Mouse (Mus musculus) myocyte (in vitro differentiated cells): ENCODE measurements around the gene 1700025G04Rik. TPM values are rescaled to one million over a fixed set of nuclear protein-coding genes. Genes with fewer than 3 reads are reported as not detected.

Source experiments
- H3K27me3 ChIP-seq: one replicate; pipeline ENCODE4 v1.6.1; 2011; ENCODE audit not compliant: control insufficient read depth, insufficient read depth, insufficient read length
- H3K36me3 ChIP-seq: one replicate; pipeline ENCODE4 v1.6.1; 2011; ENCODE audit not compliant: control insufficient read depth, insufficient read depth
- H3K4me2 ChIP-seq: one replicate; pipeline ENCODE4 v1.6.1; 2011; ENCODE audit warnings: low read depth, control low read depth
- H3K4me3 ChIP-seq: one replicate; pipeline ENCODE4 v1.5.1; 2011; ENCODE audit warnings: mild to moderate bottlenecking, control low read depth, moderate library complexity
- H3K79me2 ChIP-seq: one replicate; pipeline ENCODE4 v1.6.1; 2011; ENCODE audit not compliant: control insufficient read depth, insufficient read depth
- H3ac ChIP-seq: one replicate; pipeline ENCODE4 v1.6.1; 2011; ENCODE audit not compliant: control insufficient read depth, insufficient read length
- CEBPB ChIP-seq: IDR thresholded peaks from 2 replicates; pipeline ENCODE4 v1.6.1; 2011; ENCODE audit warnings: mild to moderate bottlenecking, moderate library complexity; ENCODE audit not compliant: poor library complexity, insufficient read depth, severe bottlenecking
- E2F4 ChIP-seq: IDR thresholded peaks from one replicate; pipeline ENCODE4 v1.6.1; 2011; ENCODE audit warnings: mild to moderate bottlenecking, control low read depth, moderate library complexity; ENCODE audit not compliant: insufficient read depth
- MAX ChIP-seq: IDR thresholded peaks from one replicate; pipeline ENCODE4 v1.6.1; 2011; ENCODE audit warnings: low read depth, mild to moderate bottlenecking, control low read depth
- MYOD1 ChIP-seq, 3 experiments: IDR thresholded peaks; one replicate each; pipeline ENCODE4 v1.6.1; 2011; ENCODE audit warnings: control low read depth in 2 of 3, low read depth in 2 of 3, mild to moderate bottlenecking in 2 of 3, moderate library complexity in 1 of 3; ENCODE audit not compliant: insufficient read length in 2 of 3, control insufficient read depth in 1 of 3
- MYOG ChIP-seq, 3 experiments: IDR thresholded peaks; one replicate each; pipeline ENCODE4 v1.6.1; 2011; ENCODE audit warnings: control low read depth in 2 of 3, low read depth in 2 of 3, mild to moderate bottlenecking in 2 of 3; ENCODE audit not compliant: insufficient read length in 2 of 3, control insufficient read depth in 1 of 3, insufficient read depth in 1 of 3
- POLR2A ChIP-seq: IDR thresholded peaks from one replicate; pipeline ENCODE4 v1.6.1; 2011; ENCODE audit warnings: low read depth, mild to moderate bottlenecking, control low read depth, moderate library complexity; ENCODE audit not compliant: insufficient read length
- POLR2AphosphoS2 ChIP-seq: IDR thresholded peaks from one replicate; pipeline ENCODE4 v1.6.1; 2011; ENCODE audit warnings: low read depth, control low read depth; ENCODE audit not compliant: insufficient read length
- REST ChIP-seq: IDR thresholded peaks from one replicate; pipeline ENCODE4 v1.6.1; 2011; ENCODE audit warnings: mild to moderate bottlenecking, control low read depth, moderate library complexity; ENCODE audit not compliant: insufficient read depth, insufficient read length
- SRF ChIP-seq: IDR thresholded peaks from one replicate; pipeline ENCODE4 v1.6.1; 2011; ENCODE audit warnings: low read depth; ENCODE audit not compliant: control insufficient read depth, insufficient read length
- TCF12 ChIP-seq: IDR thresholded peaks from one replicate; pipeline ENCODE4 v1.6.1; 2011; ENCODE audit warnings: mild to moderate bottlenecking, control low read depth; ENCODE audit not compliant: poor library complexity, insufficient read depth, severe bottlenecking
- TCF3 ChIP-seq: IDR thresholded peaks from one replicate; pipeline ENCODE4 v1.6.1; 2011; ENCODE audit warnings: low read depth, control low read depth; ENCODE audit not compliant: insufficient read length
- USF1 ChIP-seq: IDR thresholded peaks from one replicate; pipeline ENCODE4 v1.6.1; 2011; ENCODE audit warnings: low read depth, mild to moderate bottlenecking, control low read depth, moderate library complexity
- polyA plus RNA-seq: library from polyadenylated mRNA; unstranded; fragments of >200 nt; fragmentation: generic; extraction: Trizol; gene quantifications from one replicate; pipeline ENCODE4 v1.2.1, GENCODE M21; 2012; ENCODE audit warnings: missing spikeins

1700025G04Rik gene
- polyA plus RNA-seq, 1 experiment = 3.3 TPM

DNA sequence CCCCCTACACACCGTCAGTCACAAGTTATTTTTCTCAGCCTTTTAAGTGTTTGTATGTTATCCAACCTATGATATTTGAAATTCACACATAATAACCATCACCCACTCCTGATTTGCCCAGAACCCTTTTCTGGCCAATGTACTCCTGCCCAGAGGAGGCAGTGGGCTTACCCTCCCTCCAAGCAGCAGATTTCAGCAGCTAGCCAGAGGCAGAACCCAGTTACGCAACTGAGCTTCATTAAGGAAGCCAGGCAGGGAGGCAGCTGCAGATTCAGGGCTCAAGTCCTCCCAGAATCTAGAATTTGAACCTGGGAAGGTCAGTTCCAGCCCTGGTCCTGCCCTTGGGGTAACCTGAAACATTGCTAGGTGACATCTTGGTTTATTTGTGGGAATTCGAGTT is 141.9 kb downstream of the 1700025G04Rik start:
- H3K36me3 ChIP-seq = no peaks in the 10 kb centered on the region
- peak overlapping the region; percentile 66 for H3K4me2 ChIP-seq
- no peak overlapping the region for H3K4me3 ChIP-seq
- no peaks in the 10 kb centered on the region for H3K27me3 ChIP-seq
- H3ac ChIP-seq = no peak overlapping the region
- no peaks in the 10 kb centered on the region for H3K79me2 ChIP-seq
- peak; percentile 73 for TF ChIP-seq CEBPB
- TF ChIP-seq POLR2AphosphoS2 = no peak

- TF ChIP-seq E2F4 = no peak
- no peak for TF ChIP-seq CEBPB
- Histone ChIP-seq H3K79me2 (no peaks in the 10 kb centered on the region), H3K4me3 (no peak overlapping the region), H3K36me3 (no peaks in the 10 kb centered on the region), H3K27me3 (no peaks in the 10 kb centered on the region), H3ac (no peak overlapping the region), H3K4me2 (peak overlapping the region; percentile 66)
Observed at GRCm38 (mm10) chr1:151947571-151947970, 142.4 kb downstream of the 1700025G04Rik start.

DNA sequence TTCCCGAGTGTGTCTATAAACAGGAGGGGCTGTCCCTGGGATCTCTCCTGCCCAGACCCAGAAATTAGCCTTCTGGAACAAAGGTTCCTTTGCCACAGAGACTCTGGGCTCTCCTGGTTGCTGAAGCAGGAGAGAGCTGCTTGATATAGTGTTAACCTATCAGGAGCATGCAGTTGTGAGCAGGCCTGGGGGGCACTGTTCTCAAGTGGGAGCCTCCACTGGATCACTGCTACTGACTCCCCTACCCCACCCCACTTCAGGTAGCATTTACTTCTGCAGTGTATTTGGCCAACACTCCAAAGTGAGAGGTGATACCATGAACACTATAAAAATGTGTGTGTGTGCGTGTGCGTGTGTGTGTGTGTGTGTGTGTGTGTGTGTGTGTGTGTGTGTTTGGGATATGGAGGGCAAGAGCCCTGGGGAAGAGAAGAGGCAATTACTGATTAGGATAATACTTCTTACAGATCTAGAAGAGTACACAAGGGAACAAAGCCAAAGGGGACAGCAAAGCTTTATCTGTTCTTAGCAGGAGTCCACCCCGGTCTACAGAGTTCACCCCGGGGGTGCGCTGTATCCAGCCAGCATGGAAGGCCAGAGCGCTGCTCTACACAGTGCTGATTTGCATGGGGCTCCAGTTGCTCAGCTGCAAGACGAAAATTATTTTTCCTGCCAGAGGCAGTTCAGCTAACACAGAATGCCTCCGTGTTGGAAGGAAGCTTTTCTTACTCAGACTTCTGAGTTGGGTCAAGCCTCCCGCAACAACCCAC is 145.3 kb downstream of the 1700025G04Rik start:
- no peaks in the 10 kb centered on the region for H3K27me3 ChIP-seq
- no peak overlapping the region for H3K4me3 ChIP-seq
- no peak for TF ChIP-seq MYOG (IDR thresholded peaks at IDR 0.05; ENCODE audit: control insufficient read depth in 1 of 3, insufficient read depth in 1 of 3, insufficient read length in 2 of 3, low read depth in 2 of 3)
- no peak for TF ChIP-seq TCF3
- no peak for TF ChIP-seq POLR2AphosphoS2
- no peak for TF ChIP-seq CEBPB
- TF ChIP-seq TCF12 = no peak
- TF ChIP-seq E2F4 = no peak
- TF ChIP-seq SRF = no peak
- TF ChIP-seq REST = no peak
- no peak for TF ChIP-seq MYOD1 (IDR thresholded peaks at IDR 0.05; ENCODE audit: control insufficient read depth in 1 of 3, insufficient read length in 2 of 3, low read depth in 2 of 3)
- no peak for TF ChIP-seq MAX
- no peak for TF ChIP-seq USF1
- no peak for TF ChIP-seq POLR2A
- H3K36me3 ChIP-seq = no peaks in the 10 kb centered on the region
- H3K79me2 ChIP-seq = no peaks in the 10 kb centered on the region
- H3ac ChIP-seq = no peak overlapping the region
- H3K4me2 ChIP-seq = peak overlapping the region; percentile 49

GRCm38 (mm10) chr1:151943681-151944237 is 146.2 kb downstream of the 1700025G04Rik start:
- Histone ChIP-seq H3K4me2 (peak overlapping the region; percentile 49), H3K36me3 (no peaks in the 10 kb centered on the region), H3K79me2 (no peaks in the 10 kb centered on the region), H3ac (no peak overlapping the region), H3K4me3 (no peak overlapping the region), H3K27me3 (no peaks in the 10 kb centered on the region)
- TF ChIP-seq MYOD1 (IDR thresholded peaks at IDR 0.05; ENCODE audit: control insufficient read depth in 1 of 3, insufficient read length in 2 of 3, low read depth in 2 of 3) (peak in 1 of 3 experiments; percentile 23), MAX (no peak)

- H3K4me2 ChIP-seq = peak overlapping the region; percentile 49
- H3K36me3 ChIP-seq = no peaks in the 10 kb centered on the region
- no peak overlapping the region for H3K4me3 ChIP-seq
- no peaks in the 10 kb centered on the region for H3K79me2 ChIP-seq
- H3K27me3 ChIP-seq = no peaks in the 10 kb centered on the region
- H3ac ChIP-seq = no peak overlapping the region
- TF ChIP-seq TCF12 = peak; percentile 49
- TF ChIP-seq USF1 = no peak
- TF ChIP-seq MYOD1 (IDR thresholded peaks at IDR 0.05; ENCODE audit: control insufficient read depth in 1 of 3, insufficient read length in 2 of 3, low read depth in 2 of 3) = peak; percentile 60 to 83 (median 68)
- TF ChIP-seq MYOG (IDR thresholded peaks at IDR 0.05; ENCODE audit: control insufficient read depth in 1 of 3, insufficient read depth in 1 of 3, insufficient read length in 2 of 3, low read depth in 2 of 3) = peak; percentile 77 to 89 (median 79)
Observed at GRCm38 (mm10) chr1:151942972-151943654, 146.8 kb downstream of the 1700025G04Rik start.
